Mouse (Mus musculus) neural tube, embryonic 13.5 days (tissue): ENCODE data around the gene 9530077C05Rik. TPM values are rescaled to one million over a fixed set of nuclear protein-coding genes. Genes with fewer than 3 reads are reported as not detected.

Source experiments
- ATAC-seq: fragments of 200-750 bp; cut with Nextera tagmentation; 2 replicates; pipeline ENCODE4 v1.8.0; 2017; ENCODE audit warnings: low read depth, mild to moderate bottlenecking, moderate TSS enrichment, moderate library complexity
- H3K27ac ChIP-seq: fragments of 300-500 bp; sonication (generic); replicated peaks from 2 replicates; pipeline ENCODE4 v1.5.1; 2015; ENCODE audit warnings: moderate library complexity, mild to moderate bottlenecking, inconsistent platforms
- H3K27me3 ChIP-seq: fragments of 300-500 bp; sonication (generic); 2 replicates; pipeline ENCODE4 v1.6.1; 2015; ENCODE audit warnings: mild to moderate bottlenecking, inconsistent platforms
- H3K36me3 ChIP-seq: fragments of 300-500 bp; sonication (generic); 2 replicates; pipeline ENCODE4 v1.6.1; 2015; ENCODE audit warnings: mild to moderate bottlenecking, inconsistent platforms
- H3K4me1 ChIP-seq: fragments of 300-500 bp; sonication (generic); replicated peaks from 2 replicates; pipeline ENCODE4 v1.6.1; 2015; ENCODE audit warnings: inconsistent platforms
- H3K4me2 ChIP-seq: fragments of 300-500 bp; sonication (generic); 2 replicates; pipeline ENCODE4 v1.6.1; 2015; ENCODE audit warnings: inconsistent platforms, mild to moderate bottlenecking, moderate library complexity
- H3K4me3 ChIP-seq: fragments of 300-500 bp; sonication (generic); 2 replicates; pipeline ENCODE4 v1.5.1; 2015; ENCODE audit warnings: mild to moderate bottlenecking, inconsistent platforms
- H3K9ac ChIP-seq: fragments of 300-500 bp; sonication (generic); 2 replicates; pipeline ENCODE4 v1.6.1; 2015; ENCODE audit warnings: moderate library complexity, mild to moderate bottlenecking, inconsistent platforms
- H3K9me3 ChIP-seq: fragments of 300-500 bp; sonication (generic); 2 replicates; pipeline ENCODE4 v1.6.1; 2016; ENCODE audit warnings: inconsistent platforms
- WGBS: fragments of 180-500 bp; shearing (Covaris S2); methylation state at CpG from one replicate; pipeline ENCODE4 v1.1.7; 2015; 5-methylcytosine and 5-hydroxymethylcytosine counted together
- polyA plus RNA-seq: library from polyadenylated mRNA; unstranded; fragments of >200 nt; fragmentation: Nextera tagmentation; extraction: Ambion mirVana; gene quantifications from 2 replicates; pipeline ENCODE4 v1.2.1, GENCODE M21; 2015

Gene 9530077C05Rik
- polyA plus RNA-seq, 1 experiment from 2014 or later: 8.9 TPM

DNA sequence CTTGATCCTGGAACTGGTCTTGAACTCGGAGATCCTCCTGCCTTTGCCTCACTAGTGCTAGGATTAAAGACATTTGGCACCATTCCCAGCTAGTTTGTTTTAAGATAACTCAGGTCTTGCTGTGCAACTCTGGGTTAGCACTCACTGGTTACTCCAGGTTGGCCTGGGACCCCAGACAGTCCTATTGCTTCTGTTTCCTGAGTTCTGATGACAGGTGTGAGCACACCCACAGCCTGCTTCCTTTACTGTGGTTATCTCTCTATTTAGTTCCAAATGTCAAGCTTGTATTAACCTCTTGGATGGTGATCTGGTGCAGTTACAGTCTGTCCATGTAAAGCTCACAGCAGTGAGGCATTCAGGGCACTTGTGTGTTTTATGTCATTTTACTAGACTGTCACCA lies 12.2 kb downstream of the 9530077C05Rik start:
- Histone ChIP-seq H3K27ac (no peak overlapping the region), H3K36me3 (no peaks in the 10 kb centered on the region), H3K4me1 (no peaks in the 10 kb centered on the region), H3K27me3 (no peaks in the 10 kb centered on the region), H3K4me3 (no peak overlapping the region), H3K4me2 (no peak overlapping the region), H3K9me3 (no peaks in the 10 kb centered on the region), H3K9ac (no peak overlapping the region)
- 78% methylated on average over 1 of the region's 1 CpGs for WGBS
- ATAC-seq: no peak

DNA sequence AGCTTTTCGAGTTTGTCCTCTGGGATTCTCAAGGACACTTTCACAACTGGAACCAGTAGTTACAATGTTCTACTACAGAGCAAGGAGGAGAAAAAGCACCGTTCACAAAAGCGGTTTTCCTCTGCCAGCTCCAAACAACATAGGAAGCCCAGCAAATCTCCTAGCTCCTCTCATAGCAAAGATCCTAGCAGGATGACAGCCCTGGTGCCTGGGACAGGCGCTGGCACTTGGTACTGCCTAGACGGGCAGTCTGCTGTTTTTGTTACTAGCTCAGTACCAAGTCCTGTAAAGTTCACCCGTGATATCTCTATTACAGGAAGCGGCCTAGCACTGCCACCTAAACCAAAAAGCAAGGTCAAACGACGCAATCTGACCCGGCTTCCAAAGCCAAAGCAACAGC lies 12.9 kb downstream of the 9530077C05Rik start:
- no peak overlapping the region for H3K4me3 ChIP-seq
- H3K4me1 ChIP-seq: no peaks in the 10 kb centered on the region
- no peak overlapping the region for H3K4me2 ChIP-seq
- no peaks in the 10 kb centered on the region for H3K9me3 ChIP-seq
- no peak for ATAC-seq
- no peak overlapping the region for H3K27ac ChIP-seq
- H3K36me3 ChIP-seq: no peaks in the 10 kb centered on the region
- H3K27me3 ChIP-seq: no peaks in the 10 kb centered on the region
- H3K9ac ChIP-seq: no peak overlapping the region
- WGBS: 83% methylated on average over 10 of the region's 10 CpGs

DNA sequence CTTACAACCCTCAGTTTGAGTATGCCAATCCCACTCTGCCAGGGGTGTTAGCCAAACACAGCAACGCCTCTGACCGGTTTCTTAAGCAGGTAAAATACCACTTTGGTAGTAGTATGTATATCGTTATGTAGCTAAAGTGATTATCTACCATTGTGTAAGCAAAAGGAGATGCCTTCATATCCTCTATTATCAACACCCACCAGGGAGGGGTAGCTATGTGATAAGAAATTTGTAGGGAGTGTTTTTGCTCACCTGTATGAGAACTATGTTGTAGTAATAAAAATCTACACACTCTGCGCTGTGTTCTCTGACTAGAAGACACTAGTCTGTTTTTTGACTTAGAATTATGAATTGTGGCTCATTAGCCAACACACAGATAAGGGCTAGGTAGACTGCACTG lies 13.4 kb downstream of the 9530077C05Rik start:
- Histone ChIP-seq H3K36me3 (no peaks in the 10 kb centered on the region), H3K9ac (no peak overlapping the region), H3K4me2 (no peak overlapping the region), H3K4me3 (no peak overlapping the region), H3K4me1 (0 out of 2 replicates have a peak, but pooled peaks cover under 1% of the 10 kb centered on the region), H3K27ac (no peak overlapping the region), H3K9me3 (no peaks in the 10 kb centered on the region), H3K27me3 (no peaks in the 10 kb centered on the region)
- no peak for ATAC-seq
- 97% methylated on average over 4 of the region's 4 CpGs for WGBS

DNA sequence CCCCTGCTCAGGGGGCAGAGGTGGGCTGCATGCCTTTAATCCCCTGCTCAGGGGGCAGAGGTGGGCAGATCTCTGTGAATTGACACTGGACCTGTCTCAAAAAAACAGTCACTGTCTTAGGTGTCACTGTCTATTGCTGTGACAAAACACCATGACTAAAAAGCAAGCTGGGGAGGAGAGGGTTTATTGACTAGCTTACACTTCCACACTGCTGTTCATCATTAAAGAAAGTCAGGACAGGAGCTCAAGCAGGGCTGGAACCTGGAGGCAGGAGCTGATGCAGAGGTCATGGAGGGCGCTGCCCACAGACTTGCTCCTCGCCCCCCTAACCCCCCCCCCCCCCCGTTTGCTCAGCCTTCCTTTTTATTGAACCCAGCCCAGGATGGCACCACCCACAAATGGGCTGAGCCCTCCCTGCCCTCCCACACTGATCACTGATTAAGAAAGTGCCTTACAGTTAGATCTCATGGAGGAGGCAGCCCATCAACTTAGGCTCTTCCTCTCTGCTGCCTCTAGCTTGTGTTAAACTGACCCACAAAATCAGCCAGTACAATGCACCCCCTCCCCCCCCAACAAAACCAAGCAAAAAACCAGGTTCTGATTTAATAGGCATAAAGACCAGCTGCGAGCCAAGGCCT lies 16.8 kb downstream of the 9530077C05Rik start:
- H3K27ac ChIP-seq: no peak overlapping the region
- no peaks in the 10 kb centered on the region for H3K27me3 ChIP-seq
- no peak overlapping the region for H3K9ac ChIP-seq
- no peak for ATAC-seq
- H3K4me2 ChIP-seq: no peak overlapping the region
- 21% methylated on average over 2 of the region's 4 CpGs for whole genome bisulfite sequencing
- H3K4me3 ChIP-seq: no peak overlapping the region
- H3K4me1 ChIP-seq: 0 out of 2 replicates have a peak, but pooled peaks cover 3% of the 10 kb centered on the region
- no peaks in the 10 kb centered on the region for H3K9me3 ChIP-seq
- H3K36me3 ChIP-seq: no peaks in the 10 kb centered on the region

DNA sequence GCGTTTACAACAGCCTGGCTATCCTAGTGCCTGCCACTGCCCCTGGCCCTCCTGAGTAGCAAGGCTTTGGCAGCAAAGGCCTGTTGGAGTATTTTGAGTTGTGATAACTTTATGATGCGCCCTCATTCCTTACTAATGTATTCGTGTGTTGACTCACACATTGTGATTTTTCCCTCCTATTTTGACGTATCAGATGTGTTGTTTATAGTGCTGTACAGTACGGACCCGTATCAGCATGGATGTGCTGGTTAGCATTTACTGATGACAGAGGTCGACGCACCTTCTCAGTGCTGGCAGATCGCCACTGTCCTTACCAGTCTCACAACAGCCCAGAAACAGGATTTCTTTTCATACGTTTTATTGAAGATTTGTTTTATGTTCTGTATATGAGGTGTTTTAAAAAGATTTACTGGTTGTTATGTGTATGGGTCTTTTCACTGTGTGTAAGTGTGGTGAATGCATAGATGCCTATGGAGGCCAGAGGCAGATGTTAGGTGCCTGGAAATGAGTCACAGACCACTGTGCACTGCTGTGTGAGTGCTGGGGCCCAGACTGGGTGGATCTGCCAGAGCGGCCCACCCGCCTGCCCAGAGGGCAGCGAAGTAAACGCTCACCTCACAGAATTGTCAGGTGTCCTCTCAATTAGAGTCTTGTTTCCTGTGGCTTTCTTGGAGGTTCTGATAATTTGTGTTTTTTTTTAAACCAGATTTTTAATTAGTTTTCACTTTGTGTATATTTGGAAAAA lies 17.5 kb downstream of the 9530077C05Rik start:
- H3K9ac ChIP-seq: no peak overlapping the region
- no peak overlapping the region for H3K4me3 ChIP-seq
- ATAC-seq: no peak
- H3K4me2 ChIP-seq: no peak overlapping the region
- WGBS: 82% methylated on average over 14 of the region's 14 CpGs
- H3K27me3 ChIP-seq: no peaks in the 10 kb centered on the region
- H3K27ac ChIP-seq: no peak overlapping the region
- 0 out of 2 replicates have a peak, but pooled peaks cover 3% of the 10 kb centered on the region for H3K4me1 ChIP-seq
- no peaks in the 10 kb centered on the region for H3K9me3 ChIP-seq
- H3K36me3 ChIP-seq: no peaks in the 10 kb centered on the region

DNA sequence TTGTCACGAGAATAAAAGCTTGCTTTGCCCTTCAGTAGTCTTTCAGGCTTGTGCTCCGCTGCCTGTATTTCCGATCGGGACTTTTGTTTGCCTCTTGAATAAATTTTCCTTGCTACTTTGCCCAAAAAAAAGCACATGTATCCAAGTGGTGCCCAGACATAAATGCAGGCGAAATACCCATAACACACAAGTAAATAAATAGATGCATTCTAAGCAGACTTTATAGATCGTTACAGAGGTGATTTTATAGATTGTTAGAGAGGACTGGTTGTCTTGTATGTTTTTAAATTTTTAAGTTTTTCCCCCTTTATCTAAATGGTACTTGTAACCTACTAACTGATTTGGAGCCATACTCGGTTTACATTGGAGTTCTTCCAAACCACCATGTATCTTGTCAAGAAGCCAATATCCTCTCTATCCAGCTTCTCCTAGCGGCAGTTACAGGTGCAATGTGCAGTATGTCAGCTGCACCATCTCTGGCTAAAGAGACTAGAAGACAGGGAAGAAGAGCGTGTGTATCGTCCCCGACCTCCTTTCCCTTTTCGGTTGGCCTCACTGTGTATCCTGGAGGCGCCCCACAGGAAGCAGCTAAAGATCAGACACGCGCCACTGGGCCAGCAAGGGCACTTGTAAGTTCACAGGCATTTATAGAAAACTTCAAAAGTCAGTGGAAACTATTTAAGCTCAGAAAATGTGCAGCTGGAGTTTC lies 18.4 kb downstream of the 9530077C05Rik start:
- Histone ChIP-seq H3K9me3 (no peaks in the 10 kb centered on the region), H3K4me1 (0 out of 2 replicates have a peak, but pooled peaks cover 3% of the 10 kb centered on the region), H3K4me3 (no peak overlapping the region), H3K27me3 (no peaks in the 10 kb centered on the region), H3K4me2 (no peak overlapping the region), H3K27ac (no peak overlapping the region), H3K36me3 (no peaks in the 10 kb centered on the region), H3K9ac (no peak overlapping the region)
- 73% methylated on average over 15 of the region's 15 CpGs for WGBS
- no peak for ATAC-seq

DNA sequence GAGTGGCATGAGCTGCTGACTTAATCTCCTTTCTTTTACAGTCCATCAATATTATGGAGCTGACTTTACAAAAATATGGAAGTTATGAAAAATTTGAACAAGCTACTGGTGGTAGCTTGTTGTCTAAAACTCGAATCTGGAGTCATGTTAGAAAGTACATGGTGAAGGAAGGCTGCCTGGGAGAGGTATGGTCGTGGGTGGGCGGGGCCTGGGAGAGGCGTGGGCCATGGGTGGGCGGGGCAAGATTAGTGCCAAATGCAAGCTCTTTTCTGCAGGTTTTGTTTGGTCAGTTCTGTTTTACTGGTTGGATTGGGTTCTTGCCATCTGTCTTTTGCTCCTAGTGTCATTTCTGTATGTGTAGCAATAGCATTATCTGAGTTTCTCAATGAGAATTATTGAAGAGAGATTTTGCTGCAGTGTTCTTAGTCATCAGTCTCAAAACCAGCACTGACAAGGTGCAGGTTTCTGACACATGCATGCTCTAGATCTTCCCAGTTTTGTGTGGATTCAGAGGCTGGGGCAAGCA lies 19.1 kb downstream of the 9530077C05Rik start:
- H3K27me3 ChIP-seq: no peaks in the 10 kb centered on the region
- 32% methylated on average over 5 of the region's 5 CpGs for WGBS
- no peak overlapping the region for H3K4me3 ChIP-seq
- H3K27ac ChIP-seq: no peak overlapping the region
- no peak overlapping the region for H3K9ac ChIP-seq
- H3K36me3 ChIP-seq: no peaks in the 10 kb centered on the region
- ATAC-seq: no peak
- 0 out of 2 replicates have a peak, but pooled peaks cover 3% of the 10 kb centered on the region for H3K4me1 ChIP-seq
- H3K4me2 ChIP-seq: no peak overlapping the region
- H3K9me3 ChIP-seq: no peaks in the 10 kb centered on the region

DNA sequence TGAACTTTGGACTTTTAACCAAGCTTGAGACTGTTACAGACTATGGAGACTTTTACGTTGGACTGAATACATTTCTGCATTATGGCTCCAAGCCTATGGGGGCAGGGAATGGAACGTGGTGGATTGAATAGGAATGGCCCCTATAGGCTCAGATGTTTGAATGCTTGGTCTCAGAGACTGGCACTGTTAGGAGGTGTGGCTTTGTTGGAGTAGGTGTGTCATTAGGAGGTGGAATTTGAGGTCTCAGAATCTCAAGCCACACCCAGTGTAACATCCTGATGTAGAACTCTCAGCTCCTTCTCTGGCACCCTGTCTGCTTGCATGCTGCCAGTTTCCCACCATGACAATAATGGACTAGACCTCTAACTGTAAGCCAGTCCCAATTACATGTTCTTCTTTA lies 21.9 kb downstream of the 9530077C05Rik start:
- Histone ChIP-seq H3K9me3 (no peaks in the 10 kb centered on the region), H3K4me2 (no peak overlapping the region), H3K27me3 (no peaks in the 10 kb centered on the region), H3K9ac (no peak overlapping the region), H3K27ac (no peak overlapping the region), H3K4me3 (no peak overlapping the region), H3K36me3 (no peaks in the 10 kb centered on the region), H3K4me1 (0 out of 2 replicates have a peak, but pooled peaks cover 3% of the 10 kb centered on the region)
- 86% methylated on average over 2 of the region's 2 CpGs for WGBS
- ATAC-seq: no peak

DNA sequence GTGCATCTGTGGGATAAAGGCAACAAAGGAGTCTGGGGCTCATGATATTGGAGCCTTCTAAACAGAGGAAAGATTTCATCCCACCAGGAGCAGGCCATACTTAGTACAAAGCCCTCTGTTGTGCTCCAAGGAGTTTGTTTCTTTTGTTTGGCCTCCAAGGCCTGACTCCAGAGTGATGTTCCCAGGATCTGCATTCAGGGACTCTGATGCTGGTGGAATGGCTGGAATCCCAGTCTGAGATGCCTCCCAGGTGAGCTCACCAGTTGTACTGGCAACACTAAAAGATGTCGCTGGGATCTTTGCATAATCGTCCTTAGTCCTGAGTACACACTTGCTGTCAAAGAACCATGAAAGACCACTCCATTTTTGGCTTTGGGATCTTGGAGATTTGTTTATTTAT lies 22.8 kb downstream of the 9530077C05Rik start:
- H3K4me3 ChIP-seq: no peak overlapping the region
- no peaks in the 10 kb centered on the region for H3K27me3 ChIP-seq
- 96% methylated on average over 2 of the region's 2 CpGs for WGBS
- no peak overlapping the region for H3K27ac ChIP-seq
- H3K9me3 ChIP-seq: no peaks in the 10 kb centered on the region
- no peak overlapping the region for H3K4me2 ChIP-seq
- ATAC-seq: no peak
- H3K36me3 ChIP-seq: no peaks in the 10 kb centered on the region
- no peak overlapping the region for H3K9ac ChIP-seq
- H3K4me1 ChIP-seq: 0 out of 2 replicates have a peak, but pooled peaks cover 3% of the 10 kb centered on the region

DNA sequence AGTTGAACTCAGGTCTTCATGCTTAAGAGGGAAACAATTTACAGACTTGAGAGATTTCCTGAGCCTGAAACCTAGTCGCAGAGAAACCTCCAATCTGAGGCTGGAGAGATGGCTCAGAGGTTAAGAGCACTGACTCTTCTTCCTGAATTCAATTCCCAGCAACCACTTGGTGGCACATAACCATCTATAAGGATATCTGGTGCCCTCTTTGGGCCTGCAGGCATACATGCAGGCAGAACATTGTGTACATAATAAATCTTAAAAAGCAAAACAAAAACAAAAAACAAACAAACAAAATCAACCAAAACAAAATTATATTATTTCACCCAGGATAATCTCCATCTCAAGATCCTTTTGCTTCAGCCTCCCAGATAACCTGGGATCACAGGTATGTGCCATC lies 27.5 kb downstream of the 9530077C05Rik start:
- H3K4me2 ChIP-seq: no peak overlapping the region
- H3K9ac ChIP-seq: no peak overlapping the region
- no peaks in the 10 kb centered on the region for H3K27me3 ChIP-seq
- no peaks in the 10 kb centered on the region for H3K9me3 ChIP-seq
- H3K36me3 ChIP-seq: peaks cover 9% of the 10 kb centered on the region; the same call in 1 of the 2 replicates
- no peak for ATAC-seq
- no peak overlapping the region for H3K27ac ChIP-seq
- no peaks in the 10 kb centered on the region for H3K4me1 ChIP-seq
- no peak overlapping the region for H3K4me3 ChIP-seq
- 62% methylated on average over 1 of the region's 1 CpGs for WGBS

DNA sequence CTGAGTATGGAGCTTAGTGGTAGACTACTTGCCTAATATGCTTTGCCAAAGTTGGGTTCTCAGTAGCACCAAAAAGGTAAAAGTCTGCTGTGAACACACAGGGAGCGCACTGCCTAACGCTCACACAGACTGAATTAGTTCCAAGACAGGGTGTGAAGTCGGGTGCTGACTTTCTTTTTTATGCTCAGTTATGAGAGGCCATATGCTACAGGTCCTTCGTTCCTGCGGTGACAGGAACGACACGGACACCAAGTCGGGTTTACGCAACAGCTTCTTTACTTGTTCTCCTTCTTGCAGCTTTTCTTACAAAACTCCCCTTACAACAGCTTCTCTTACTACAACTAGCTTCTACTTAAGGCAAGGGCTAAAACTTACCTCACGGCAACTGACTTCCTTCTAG lies 31.8 kb downstream of the 9530077C05Rik start:
- ATAC-seq: no peak
- 90% methylated on average over 10 of the region's 10 CpGs for WGBS

DNA sequence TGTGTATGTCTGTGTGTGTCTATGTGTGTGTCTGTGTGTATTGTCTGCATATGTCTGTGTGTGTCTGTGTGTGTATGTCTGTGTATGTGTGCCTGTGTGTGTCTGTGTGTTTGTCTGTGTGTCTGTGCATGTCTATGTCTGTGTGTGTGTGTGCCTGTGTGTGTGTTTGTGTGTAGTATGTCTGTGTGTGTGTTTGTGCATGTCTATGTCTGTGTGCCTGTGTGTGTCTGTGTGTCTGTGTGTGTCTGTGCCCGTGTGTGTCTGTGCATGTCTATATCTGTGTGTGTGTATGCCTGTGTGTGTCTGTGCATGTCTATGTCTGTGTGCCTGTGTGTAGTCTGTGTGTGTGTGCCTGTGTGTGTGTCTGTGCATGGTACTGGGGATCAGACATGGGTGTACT lies 33.8 kb downstream of the 9530077C05Rik start:
- H3K4me3 ChIP-seq: no peak overlapping the region
- H3K4me2 ChIP-seq: no peak overlapping the region
- no peaks in the 10 kb centered on the region for H3K4me1 ChIP-seq
- no peak overlapping the region for H3K9ac ChIP-seq
- no peak overlapping the region for H3K27ac ChIP-seq
- ATAC-seq: no peak
- no peaks in the 10 kb centered on the region for H3K9me3 ChIP-seq
- peaks cover 49% of the 10 kb centered on the region for H3K36me3 ChIP-seq
- no peaks in the 10 kb centered on the region for H3K27me3 ChIP-seq
- WGBS: 87% methylated on average over 1 of the region's 1 CpGs

More for the DNA sequence above, 31.8 kb downstream of the 9530077C05Rik start:
- no peaks in the 10 kb centered on the region for H3K4me1 ChIP-seq
- no peaks in the 10 kb centered on the region for H3K27me3 ChIP-seq
- H3K4me2 ChIP-seq: no peak overlapping the region
- no peak overlapping the region for H3K27ac ChIP-seq
- no peak overlapping the region for H3K9ac ChIP-seq
- H3K36me3 ChIP-seq: peaks cover 30% of the 10 kb centered on the region
- no peak overlapping the region for H3K4me3 ChIP-seq
- no peaks in the 10 kb centered on the region for H3K9me3 ChIP-seq
